Mouse (Mus musculus): ENCODE results near the gene Plch1. TPM values are rescaled to one million over a fixed set of nuclear protein-coding genes. Genes with fewer than 3 reads are reported as not detected.

Plch1 gene
- polyA plus RNA-seq, 1 experiment from 2014 or later: 0.09 TPM

DNA sequence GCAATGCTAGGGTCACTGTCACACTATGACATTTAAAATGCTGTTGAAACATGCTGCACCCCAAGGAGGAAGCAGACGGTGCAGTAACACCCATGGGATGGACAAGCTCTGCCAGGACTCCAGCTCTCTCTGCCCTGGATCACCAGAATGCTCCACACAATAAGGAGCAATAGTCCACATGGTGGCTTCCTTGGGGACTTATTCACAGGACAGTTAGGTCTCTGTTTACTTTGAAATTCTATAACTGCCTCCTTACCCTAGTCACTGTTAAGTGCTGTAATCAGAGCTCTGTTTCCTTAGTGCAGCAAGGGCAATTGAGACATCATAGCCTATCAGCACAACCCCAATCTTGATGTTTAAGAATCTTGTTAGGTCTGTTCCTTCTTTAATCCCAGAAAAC, 92.4 kb downstream of the Plch1 start:
- no peak for ATAC-seq (ENCODE audit: low read depth)

DNA sequence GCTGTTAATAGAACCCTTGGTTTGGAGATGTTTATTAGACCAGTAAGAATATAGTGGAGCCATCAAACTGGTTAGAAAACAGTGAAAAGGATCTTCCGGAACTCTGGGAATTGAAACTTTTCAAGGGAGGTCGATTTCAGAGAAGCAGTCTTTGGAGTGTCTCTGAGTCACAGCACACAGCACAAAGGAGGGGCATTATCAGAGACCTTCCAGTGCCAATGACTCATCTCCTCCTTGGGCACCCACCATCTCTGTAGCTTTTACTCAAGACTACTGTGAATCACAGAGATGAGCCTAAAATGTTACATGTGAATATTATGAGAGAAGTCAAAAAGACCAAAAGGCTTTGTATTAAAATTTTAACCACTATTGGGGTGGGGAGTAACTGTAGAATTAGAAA, 93.8 kb downstream of the Plch1 start:
- no peak overlapping the region for H3K27ac ChIP-seq
- no peak overlapping the region for H3K4me2 ChIP-seq
- ATAC-seq (ENCODE audit: low read depth) (no peak), DNase-seq (no peak)
- no peak overlapping the region for H3K4me3 ChIP-seq (replicated peaks)
- H3K27me3 ChIP-seq: no peaks in the 10 kb centered on the region
- H3K9ac ChIP-seq: no peak overlapping the region
- no peaks in the 10 kb centered on the region for H3K4me1 ChIP-seq (replicated peaks)
- 72% methylated on average over 2 of the region's 2 CpGs for WGBS (ENCODE audit: insufficient replicate concordance)
- no peaks in the 10 kb centered on the region for H3K36me3 ChIP-seq
- H3K9me3 ChIP-seq (replicated peaks): no peaks in the 10 kb centered on the region

More for the DNA sequence above, 92.4 kb downstream of the Plch1 start:
- DNase-seq: no peak
- Histone ChIP-seq H3K4me1 (replicated peaks) (no peaks in the 10 kb centered on the region), H3K27ac (no peak overlapping the region), H3K9me3 (replicated peaks) (no peaks in the 10 kb centered on the region), H3K9ac (no peak overlapping the region), H3K27me3 (no peaks in the 10 kb centered on the region), H3K36me3 (no peaks in the 10 kb centered on the region), H3K4me3 (replicated peaks) (no peak overlapping the region), H3K4me2 (no peak overlapping the region)
- WGBS (ENCODE audit: insufficient replicate concordance): 43% methylated on average over 1 of the region's 1 CpGs

DNA sequence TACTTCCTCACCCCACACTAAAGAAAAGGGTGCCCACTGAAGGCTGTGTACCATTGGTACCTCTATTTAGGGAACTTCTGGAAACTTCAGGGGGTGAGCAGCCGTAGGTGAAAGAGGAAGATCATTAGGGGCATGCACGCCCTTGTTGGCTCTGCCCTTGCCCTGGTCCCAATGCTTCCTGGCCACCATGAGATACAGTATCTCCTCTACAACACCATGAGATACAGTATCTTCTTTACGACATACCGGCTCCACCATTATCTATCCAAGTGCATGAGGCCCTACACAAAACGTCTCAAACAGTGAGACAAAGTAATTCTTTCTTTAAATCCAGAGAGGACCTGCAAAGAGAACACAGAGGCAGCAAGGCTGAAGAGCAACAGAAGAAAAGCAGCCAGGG, 98.6 kb downstream of the Plch1 start:
- H3K9ac ChIP-seq: no peak overlapping the region
- H3K27me3 ChIP-seq: no peaks in the 10 kb centered on the region
- DNase-seq: peak; percentile 0
- no peak overlapping the region for H3K4me3 ChIP-seq (replicated peaks)
- no peak overlapping the region for H3K27ac ChIP-seq
- H3K4me1 ChIP-seq (replicated peaks): no peaks in the 10 kb centered on the region
- 35% methylated on average over 5 of the region's 5 CpGs for WGBS (ENCODE audit: insufficient replicate concordance)
- peak; percentile 75 for ATAC-seq (ENCODE audit: low read depth)
- no peaks in the 10 kb centered on the region for H3K36me3 ChIP-seq
- no peak overlapping the region for H3K4me2 ChIP-seq
- H3K9me3 ChIP-seq (replicated peaks): no peaks in the 10 kb centered on the region

DNA sequence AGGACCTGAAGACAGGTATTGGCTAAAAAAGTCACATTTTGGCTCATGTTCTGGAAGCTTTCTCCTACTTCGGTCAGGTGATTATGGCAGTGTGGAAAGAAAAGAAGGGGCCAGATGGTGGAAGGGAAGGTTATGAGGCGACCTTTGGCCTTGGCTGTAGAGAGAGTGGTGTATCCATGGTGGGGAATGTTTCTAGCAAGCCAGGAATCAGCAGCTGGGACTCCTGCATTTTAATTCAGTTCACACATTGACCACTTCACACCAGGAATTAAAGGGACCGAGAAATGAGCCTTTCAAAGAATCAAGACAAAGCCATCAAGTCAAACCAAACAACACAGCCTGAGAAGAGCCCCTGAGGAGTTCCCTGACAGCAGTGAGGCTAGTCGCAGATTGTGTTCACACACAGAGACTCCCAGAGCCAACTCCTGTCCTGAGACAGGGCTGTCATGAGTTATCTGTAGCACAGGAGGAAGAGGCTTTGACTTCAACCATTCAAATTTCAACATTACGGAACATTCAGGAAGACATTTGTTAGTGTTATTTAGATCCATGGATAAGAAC, 112.4 kb downstream of the Plch1 start:
- H3K4me2 ChIP-seq: no peak overlapping the region
- H3K27ac ChIP-seq: no peak overlapping the region
- WGBS (ENCODE audit: insufficient replicate concordance): 48% methylated on average over 5 of the region's 5 CpGs
- H3K9me3 ChIP-seq (replicated peaks): no peaks in the 10 kb centered on the region
- no peaks in the 10 kb centered on the region for H3K4me1 ChIP-seq (replicated peaks)
- H3K36me3 ChIP-seq: no peaks in the 10 kb centered on the region
- H3K4me3 ChIP-seq (replicated peaks): no peak overlapping the region
- ATAC-seq (ENCODE audit: low read depth) (no peak), DNase-seq (no peak)
- no peak overlapping the region for H3K9ac ChIP-seq
- H3K27me3 ChIP-seq: no peaks in the 10 kb centered on the region

DNA sequence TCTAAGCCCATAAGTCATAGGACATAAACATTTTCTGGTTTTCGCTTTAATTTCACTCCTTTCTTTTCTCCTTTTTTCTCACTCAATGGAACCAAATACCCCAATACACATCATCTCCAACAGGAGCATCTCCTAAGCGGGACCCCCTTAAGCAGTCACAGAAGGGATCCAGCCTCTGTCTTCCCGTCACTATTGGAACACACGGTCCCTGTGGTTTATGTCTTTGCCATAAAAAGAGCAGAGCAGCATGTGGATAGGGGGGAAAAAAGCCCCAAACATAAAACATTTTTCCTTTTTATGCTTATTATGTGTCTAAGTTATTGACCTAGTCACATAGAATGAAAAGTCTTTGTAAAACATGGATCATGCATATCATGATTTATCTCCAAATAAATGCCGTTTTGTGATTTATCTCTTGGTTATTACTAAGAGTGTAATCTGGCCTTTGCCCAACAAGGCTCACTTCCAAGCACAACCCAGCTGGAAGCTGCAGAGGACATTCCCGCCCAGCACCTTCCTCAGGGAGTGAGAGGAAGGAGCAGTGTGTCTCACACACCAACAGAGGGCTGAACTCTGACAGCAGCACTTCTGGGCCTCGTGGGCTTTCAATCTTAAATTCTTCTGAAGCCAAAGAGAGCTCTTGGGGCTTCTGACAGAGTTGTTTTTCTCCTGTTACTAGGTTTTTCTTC, 126.5 kb downstream of the Plch1 start:
- H3K4me1 ChIP-seq (replicated peaks): no peaks in the 10 kb centered on the region
- H3K4me3 ChIP-seq (replicated peaks): no peak overlapping the region
- no peaks in the 10 kb centered on the region for H3K36me3 ChIP-seq
- H3K9me3 ChIP-seq (replicated peaks): no peaks in the 10 kb centered on the region
- no peak overlapping the region for H3K27ac ChIP-seq
- no peak overlapping the region for H3K4me2 ChIP-seq
- no peak overlapping the region for H3K9ac ChIP-seq
- H3K27me3 ChIP-seq: no peaks in the 10 kb centered on the region
- 60% methylated on average over 7 of the region's 7 CpGs for WGBS (ENCODE audit: insufficient replicate concordance)
- ATAC-seq (ENCODE audit: low read depth) (no peak), DNase-seq (no peak)

DNA sequence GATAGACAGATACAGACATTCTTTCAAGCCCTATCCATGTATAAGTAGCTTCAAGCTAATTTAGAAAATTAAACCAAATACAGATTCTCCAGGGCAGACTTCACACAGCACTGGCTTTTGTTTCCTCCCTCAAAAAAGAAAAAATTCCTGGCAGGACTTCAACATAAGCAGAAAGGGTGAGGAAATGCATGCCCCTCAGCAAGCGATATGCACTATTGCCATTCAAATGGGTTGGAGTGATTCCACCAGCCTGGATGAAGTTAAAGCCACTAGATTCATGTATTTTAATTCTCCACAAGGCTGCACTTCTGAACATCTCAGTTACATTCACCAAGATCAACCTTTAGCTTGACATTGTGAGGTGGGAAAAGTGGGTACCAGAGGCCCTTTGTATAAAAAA, 138.5 kb downstream of the Plch1 start:
- no peaks in the 10 kb centered on the region for H3K27me3 ChIP-seq
- H3K4me2 ChIP-seq: no peak overlapping the region
- H3K27ac ChIP-seq: no peak overlapping the region
- WGBS (ENCODE audit: insufficient replicate concordance): 73% methylated on average over 1 of the region's 1 CpGs
- H3K9ac ChIP-seq: no peak overlapping the region
- H3K4me1 ChIP-seq (replicated peaks): no peaks in the 10 kb centered on the region
- no peaks in the 10 kb centered on the region for H3K9me3 ChIP-seq (replicated peaks)
- no peaks in the 10 kb centered on the region for H3K36me3 ChIP-seq
- H3K4me3 ChIP-seq (replicated peaks): no peak overlapping the region
- DNase-seq (no peak), ATAC-seq (ENCODE audit: low read depth) (no peak)

DNA sequence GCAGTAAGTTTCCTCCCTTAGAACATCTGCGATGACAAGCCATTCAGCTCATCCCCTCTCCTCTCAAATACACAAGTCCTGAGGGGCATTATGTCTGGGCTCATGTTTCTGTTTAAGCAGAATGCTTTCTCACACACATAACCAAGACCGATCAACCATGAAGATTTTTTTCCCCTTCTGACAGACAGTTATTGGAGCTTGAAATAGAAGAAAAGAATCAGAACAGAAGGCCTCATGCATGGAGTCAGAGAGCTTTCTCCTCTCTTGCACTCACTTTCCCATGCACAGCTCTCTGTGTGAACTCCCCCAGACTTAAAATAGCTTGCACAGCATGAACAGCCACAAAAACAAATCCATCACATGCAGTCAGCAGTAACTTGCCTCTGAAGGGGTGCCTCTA, 159.2 kb downstream of the Plch1 start:
- ATAC-seq (ENCODE audit: low read depth) (no peak), DNase-seq (no peak)
- no peaks in the 10 kb centered on the region for H3K36me3 ChIP-seq
- H3K4me3 ChIP-seq (replicated peaks): no peak overlapping the region
- no peaks in the 10 kb centered on the region for H3K4me1 ChIP-seq (replicated peaks)
- H3K27me3 ChIP-seq: no peaks in the 10 kb centered on the region
- H3K9ac ChIP-seq: no peak overlapping the region
- WGBS (ENCODE audit: insufficient replicate concordance): 74% methylated on average over 2 of the region's 2 CpGs
- H3K4me2 ChIP-seq: no peak overlapping the region
- no peaks in the 10 kb centered on the region for H3K9me3 ChIP-seq (replicated peaks)
- H3K27ac ChIP-seq: no peak overlapping the region

DNA sequence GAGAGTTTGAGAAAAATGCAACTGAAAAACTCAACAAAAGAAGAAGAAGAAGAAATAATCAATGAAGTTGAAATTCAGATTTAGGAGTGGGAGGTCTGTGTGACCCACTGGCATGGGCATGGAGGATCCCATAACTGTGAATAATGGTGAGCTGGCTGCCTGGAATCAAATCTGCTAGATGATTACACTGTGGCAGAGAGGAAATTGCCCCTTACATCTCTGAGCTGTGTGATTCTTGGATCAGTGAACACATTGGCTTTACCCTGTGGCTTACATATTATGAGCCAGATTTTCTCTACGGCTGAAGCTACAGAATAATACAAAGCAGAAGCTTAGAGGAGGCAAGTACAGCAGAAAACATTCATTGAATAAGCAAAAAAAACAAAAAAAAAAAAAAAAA, 170.9 kb downstream of the Plch1 start:
- Histone ChIP-seq H3K4me1 (replicated peaks) (no peaks in the 10 kb centered on the region), H3K27me3 (no peaks in the 10 kb centered on the region), H3K27ac (no peak overlapping the region), H3K4me3 (replicated peaks) (no peak overlapping the region), H3K9me3 (replicated peaks) (no peaks in the 10 kb centered on the region), H3K36me3 (no peaks in the 10 kb centered on the region), H3K4me2 (no peak overlapping the region), H3K9ac (no peak overlapping the region)
- WGBS (ENCODE audit: insufficient replicate concordance): 61% methylated on average over 1 of the region's 1 CpGs
- no peak for DNase-seq
- no peak for ATAC-seq (ENCODE audit: low read depth)

DNA sequence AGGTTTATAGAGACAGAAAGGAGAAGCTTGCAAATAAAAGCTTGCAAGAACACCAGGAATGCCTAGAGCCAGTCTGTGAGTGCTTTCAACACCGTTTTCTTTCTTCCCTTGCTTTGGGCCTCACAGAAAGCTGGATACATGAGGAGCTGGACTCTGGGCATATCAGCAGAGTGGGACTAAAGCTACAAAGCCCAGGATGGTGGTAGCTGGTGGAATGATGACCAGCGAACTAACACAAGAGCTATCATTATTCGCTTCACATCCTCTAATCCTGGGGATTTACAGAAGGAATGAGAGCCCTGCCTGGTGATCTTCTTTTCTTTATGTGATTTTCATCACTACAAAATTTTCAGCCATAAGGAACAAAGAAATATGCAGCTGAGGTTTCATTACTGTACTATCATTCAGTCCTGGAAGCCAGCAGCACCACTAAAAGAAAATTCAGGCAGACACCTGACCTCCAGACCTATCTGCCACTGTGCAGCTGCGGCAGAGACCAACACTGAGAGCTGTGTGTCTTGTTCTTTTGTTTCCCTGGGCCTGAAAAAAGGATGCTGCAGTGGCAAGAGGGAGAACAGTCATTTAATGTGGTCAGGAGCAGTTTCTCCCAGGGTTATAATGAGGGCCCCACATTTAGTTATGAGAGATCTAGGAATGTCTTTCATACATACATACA, 172.5 kb downstream of the Plch1 start:
- H3K27ac ChIP-seq: no peak overlapping the region
- no peaks in the 10 kb centered on the region for H3K27me3 ChIP-seq
- ATAC-seq (ENCODE audit: low read depth): no peak
- DNase-seq: no peak
- no peak overlapping the region for H3K9ac ChIP-seq
- H3K36me3 ChIP-seq: no peaks in the 10 kb centered on the region
- no peak overlapping the region for H3K4me2 ChIP-seq
- 59% methylated on average over 4 of the region's 4 CpGs for WGBS (ENCODE audit: insufficient replicate concordance)
- no peaks in the 10 kb centered on the region for H3K9me3 ChIP-seq (replicated peaks)
- no peaks in the 10 kb centered on the region for H3K4me1 ChIP-seq (replicated peaks)
- H3K4me3 ChIP-seq (replicated peaks): no peak overlapping the region

DNA sequence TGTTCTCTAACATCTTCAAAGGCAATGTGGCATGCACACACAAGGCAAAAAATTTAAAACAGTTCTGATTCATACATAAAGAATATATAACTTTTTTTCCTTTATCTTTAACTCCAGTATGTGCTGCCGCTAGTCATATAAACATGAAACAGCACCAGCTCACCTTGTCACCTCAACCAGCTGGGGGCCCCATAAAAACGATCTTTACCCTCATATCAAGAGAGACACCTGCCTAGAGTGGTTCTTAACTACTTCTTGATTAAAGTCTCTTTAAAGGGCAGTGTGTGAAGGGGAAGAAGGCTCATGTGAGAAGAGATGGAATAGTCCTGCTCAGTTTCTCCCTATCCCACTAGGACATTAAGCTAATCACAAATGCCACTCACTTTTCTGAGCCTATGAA, 205.6 kb downstream of the Plch1 start:
- DNase-seq (no peak), ATAC-seq (ENCODE audit: low read depth) (no peak)
- no peaks in the 10 kb centered on the region for H3K27me3 ChIP-seq
- H3K4me2 ChIP-seq: no peak overlapping the region
- H3K4me1 ChIP-seq (replicated peaks): no peaks in the 10 kb centered on the region
- no peaks in the 10 kb centered on the region for H3K36me3 ChIP-seq
- 52% methylated on average over 2 of the region's 2 CpGs for WGBS (ENCODE audit: insufficient replicate concordance)
- H3K9me3 ChIP-seq (replicated peaks): no peaks in the 10 kb centered on the region
- H3K4me3 ChIP-seq (replicated peaks): no peak overlapping the region
- no peak overlapping the region for H3K27ac ChIP-seq
- H3K9ac ChIP-seq: no peak overlapping the region

DNA sequence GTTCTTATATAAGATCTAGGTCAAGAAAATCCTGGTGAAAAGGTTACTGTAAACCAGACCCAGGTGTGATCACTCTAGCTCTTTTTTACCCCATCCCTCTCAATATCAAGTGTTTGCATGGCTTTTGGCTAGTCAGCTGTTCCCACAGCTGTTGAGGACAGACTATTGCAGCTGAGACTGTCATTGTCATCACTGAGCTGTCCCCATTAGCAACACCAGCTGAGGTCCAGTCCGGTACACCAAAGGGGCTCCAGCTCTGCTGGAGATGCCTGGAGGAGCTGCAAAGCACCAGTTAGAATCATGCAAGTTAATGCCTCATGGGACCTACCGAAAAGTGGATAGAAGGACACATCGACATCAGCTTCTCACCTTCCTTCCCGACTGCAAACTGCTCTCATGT, 206.5 kb downstream of the Plch1 start:
- H3K27ac ChIP-seq: no peak overlapping the region

DNA sequence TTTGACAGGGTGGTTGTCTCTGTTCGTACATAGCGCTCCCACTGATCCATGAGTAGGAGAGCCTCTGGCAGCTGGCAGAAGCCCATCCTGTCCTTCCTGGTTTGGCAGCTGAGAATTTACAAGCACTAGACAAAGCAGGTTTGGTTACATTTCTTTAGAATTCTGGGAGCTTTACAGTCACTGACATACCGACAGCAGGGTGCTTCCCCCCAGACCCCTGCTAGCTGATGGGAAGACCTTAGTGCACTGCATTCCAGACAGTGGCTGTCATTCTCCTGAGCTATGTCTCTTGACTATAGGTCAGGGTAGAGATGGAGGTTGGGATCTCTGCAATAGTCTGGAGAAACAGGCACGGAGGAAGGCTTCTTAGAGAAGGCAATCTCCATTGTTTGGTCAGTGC, 230.5 kb downstream of the Plch1 start:
- DNase-seq (no peak), ATAC-seq (ENCODE audit: low read depth) (no peak)
- Histone ChIP-seq H3K36me3 (no peaks in the 10 kb centered on the region), H3K27ac (no peak overlapping the region), H3K9ac (no peak overlapping the region), H3K4me3 (replicated peaks) (no peak overlapping the region), H3K4me2 (no peak overlapping the region), H3K4me1 (replicated peaks) (no peaks in the 10 kb centered on the region), H3K27me3 (no peaks in the 10 kb centered on the region), H3K9me3 (replicated peaks) (0 out of 2 replicates have a peak, but pooled peaks cover 3% of the 10 kb centered on the region)
- WGBS (ENCODE audit: insufficient replicate concordance): 71% methylated on average over 4 of the region's 4 CpGs

More for the DNA sequence above, 206.5 kb downstream of the Plch1 start:
- Histone ChIP-seq H3K4me1 (replicated peaks) (no peaks in the 10 kb centered on the region), H3K36me3 (no peaks in the 10 kb centered on the region), H3K9ac (no peak overlapping the region), H3K4me3 (replicated peaks) (no peak overlapping the region), H3K27me3 (no peaks in the 10 kb centered on the region), H3K4me2 (no peak overlapping the region), H3K9me3 (replicated peaks) (no peaks in the 10 kb centered on the region)
- 74% methylated on average over 4 of the region's 4 CpGs for WGBS (ENCODE audit: insufficient replicate concordance)
- ATAC-seq (ENCODE audit: low read depth) (no peak), DNase-seq (no peak)
